Mouse (Mus musculus): ENCODE results near the gene Gm8909.
A peak's percentile ranks its signal among the peaks of the same experiment; 100 is the strongest.
"Not testable (repeated sequence)": the region's sequence is repeated elsewhere in the genome, so short reads cannot be mapped to it uniquely, and the experiment has no call there.

Gm8909 gene

GRCm38 (mm10) chr17:36168039-36168652 lies at the start of gene Gm8909:
Gm8909 (minus strand) TSS chr17:36168537.
- DNase-seq: no peak

- no peak for DNase-seq
Observed at GRCm38 (mm10) chr17:36215586-36215985, 47.2 kb upstream of the Gm8909 start.

- no peak for DNase-seq
Observed at GRCm38 (mm10) chr17:36206846-36207245, 38.5 kb upstream of the Gm8909 start.

- no peak for DNase-seq
Observed at GRCm38 (mm10) chr17:36205862-36206261, 37.5 kb upstream of the Gm8909 start.

- no peak for DNase-seq
Observed at GRCm38 (mm10) chr17:36205456-36205855, 37.1 kb upstream of the Gm8909 start.

GRCm38 (mm10) chr17:36201851-36202250 lies 33.5 kb upstream of the Gm8909 start:
- no peak for DNase-seq

GRCm38 (mm10) chr17:36198317-36198716 lies 30.0 kb upstream of the Gm8909 start:
- no peak for DNase-seq

GRCm38 (mm10) chr17:36194471-36194870 lies 26.1 kb upstream of the Gm8909 start:
- DNase-seq: no peak

- DNase-seq: peak; percentile 6 to 18
Observed at GRCm38 (mm10) chr17:36193546-36194141, 25.3 kb upstream of the Gm8909 start.

- DNase-seq: no peak
Observed at GRCm38 (mm10) chr17:36192371-36192770, 24.0 kb upstream of the Gm8909 start.

GRCm38 (mm10) chr17:36190169-36190507 lies 21.8 kb upstream of the Gm8909 start, which contains the start of gene H2-T3:
H2-T3 (minus strand) TSS chr17:36190287.
- no peak for DNase-seq

GRCm38 (mm10) chr17:36189491-36190168 lies 21.3 kb upstream of the Gm8909 start:
- no peak for DNase-seq

- DNase-seq: no peak
Observed at GRCm38 (mm10) chr17:36187540-36187939, 19.2 kb upstream of the Gm8909 start.

- DNase-seq: no peak
Observed at GRCm38 (mm10) chr17:36182212-36182611, 13.9 kb upstream of the Gm8909 start.

GRCm38 (mm10) chr17:36179446-36179845 lies 11.1 kb upstream of the Gm8909 start:
- DNase-seq: not testable (repeated sequence)

- not testable (repeated sequence) for DNase-seq
Observed at GRCm38 (mm10) chr17:36178938-36179337, 10.6 kb upstream of the Gm8909 start.

GRCm38 (mm10) chr17:36176132-36176531 lies 7.8 kb upstream of the Gm8909 start:
- DNase-seq: not testable (repeated sequence)

- no peak for DNase-seq
Observed at GRCm38 (mm10) chr17:36170287-36170814, 2.0 kb upstream of the Gm8909 start.

GRCm38 (mm10) chr17:36169753-36170152 lies 1.4 kb upstream of the Gm8909 start:
- no peak for DNase-seq

GRCm38 (mm10) chr17:36169094-36169493 lies 757 bp upstream of the Gm8909 start:
- DNase-seq: not testable (repeated sequence)

- no peak for DNase-seq
Observed at GRCm38 (mm10) chr17:36167306-36168038, 865 bp downstream of the Gm8909 start.

GRCm38 (mm10) chr17:36166901-36167300 lies 1.4 kb downstream of the Gm8909 start:
- not testable (repeated sequence) for DNase-seq

All from cerebellum, postnatal 36 days (tissue).